Mouse (Mus musculus): ENCODE data around the gene Uap1l1. TPM values are rescaled to one million over a fixed set of nuclear protein-coding genes. Genes with fewer than 3 reads are reported as not detected.

Gene Uap1l1
- polyA plus RNA-seq, 1 experiment from 2014 or later: 2.2 TPM

DNA sequence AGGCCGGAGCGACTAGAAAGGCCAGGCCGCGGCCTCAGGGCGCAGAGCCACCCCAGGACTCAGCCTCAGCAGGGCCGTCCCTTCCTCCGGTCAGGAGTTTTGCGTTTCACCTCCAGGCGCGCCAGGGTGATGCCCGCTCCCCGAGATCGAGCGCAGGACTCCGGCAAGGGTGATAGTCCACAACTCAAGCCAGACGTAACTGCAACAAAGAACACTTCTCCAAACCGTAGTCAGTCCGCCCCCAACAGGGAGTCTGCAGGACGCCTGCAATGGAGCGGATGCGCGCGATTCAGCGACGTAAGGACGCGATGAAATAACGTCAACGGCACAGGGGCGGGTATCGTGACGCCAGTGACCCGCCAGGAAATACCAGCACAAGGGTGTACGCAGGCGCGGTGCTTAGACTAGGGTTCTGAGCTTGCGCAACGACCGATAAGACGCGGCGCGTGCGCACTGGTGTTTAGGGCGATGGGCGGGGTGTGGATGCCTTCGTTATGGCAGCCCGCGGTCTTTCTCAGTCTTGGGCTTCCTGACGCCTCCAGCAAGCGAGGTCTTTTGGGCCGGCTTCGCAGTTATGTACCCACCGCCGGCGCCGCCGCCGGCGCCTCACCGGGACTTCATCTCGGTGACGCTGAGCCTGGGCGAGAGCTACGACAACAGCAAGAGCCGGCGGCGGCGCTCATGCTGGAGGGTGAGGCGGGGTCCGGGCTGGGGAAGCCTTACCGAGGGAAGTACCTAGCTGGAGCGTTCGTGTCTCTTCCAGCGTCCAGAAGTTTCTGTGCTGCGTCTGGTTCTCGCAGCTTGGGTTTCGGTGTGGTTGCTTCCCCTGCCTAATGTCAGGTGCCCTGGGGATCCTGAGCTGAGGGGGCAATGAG lies 33.0 kb downstream of the Uap1l1 start, which contains the start of gene Man1b1:
Gene Man1b1, plus strand, starts transcription at position 53 of the 875 bp plus-strand sequence.
- H3K27ac ChIP-seq: peak within 1 kb of the TSS; percentile 83
- no peaks in the 10 kb centered on the region for H3K9me3 ChIP-seq (replicated peaks)
- H3K4me2 ChIP-seq: peak within 1 kb of the TSS; percentile 97
- WGBS: under 1% methylated on average over 78 of the region's 78 CpGs
- peak; percentile 98 for ATAC-seq
- peak within 1 kb of the TSS; percentile 90 for H3K4me3 ChIP-seq
- H3K9ac ChIP-seq: peak within 1 kb of the TSS; percentile 92
- peaks cover 21% of the 10 kb centered on the region for H3K4me1 ChIP-seq
- no peaks in the 10 kb centered on the region for H3K27me3 ChIP-seq
- peaks cover 37% of the 10 kb centered on the region for H3K36me3 ChIP-seq (ENCODE audit: poor library complexity, severe bottlenecking)

DNA sequence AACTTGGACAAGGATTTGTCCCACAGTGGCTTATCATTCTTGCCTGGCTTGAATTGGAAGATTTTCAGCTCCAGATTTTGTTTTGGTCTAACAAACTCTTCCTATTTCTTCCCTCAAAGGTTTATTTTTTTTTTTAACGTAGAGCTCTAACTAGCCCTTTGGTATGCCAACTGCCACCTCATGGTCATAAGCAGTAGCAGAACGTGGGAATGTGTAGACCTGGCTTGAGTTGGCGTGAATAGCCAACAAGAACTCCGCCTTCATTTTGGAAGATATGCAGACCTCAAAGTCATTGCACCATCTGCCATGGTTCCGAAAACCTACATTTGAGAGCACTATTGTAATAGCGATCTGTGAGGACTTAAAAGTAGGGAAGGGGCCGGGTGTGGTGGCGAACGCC lies 34.0 kb downstream of the Uap1l1 start:
- peaks cover 27% of the 10 kb centered on the region for H3K36me3 ChIP-seq (ENCODE audit: poor library complexity, severe bottlenecking)
- 63% methylated on average over 9 of the region's 9 CpGs for WGBS
- peak overlapping the region; percentile 90 for H3K4me3 ChIP-seq
- no peaks in the 10 kb centered on the region for H3K9me3 ChIP-seq (replicated peaks)
- peaks cover 21% of the 10 kb centered on the region for H3K4me1 ChIP-seq
- peak overlapping the region; percentile 92 for H3K9ac ChIP-seq
- no peak overlapping the region for H3K27ac ChIP-seq
- ATAC-seq: no peak
- peak overlapping the region; percentile 97 for H3K4me2 ChIP-seq
- H3K27me3 ChIP-seq: no peaks in the 10 kb centered on the region

DNA sequence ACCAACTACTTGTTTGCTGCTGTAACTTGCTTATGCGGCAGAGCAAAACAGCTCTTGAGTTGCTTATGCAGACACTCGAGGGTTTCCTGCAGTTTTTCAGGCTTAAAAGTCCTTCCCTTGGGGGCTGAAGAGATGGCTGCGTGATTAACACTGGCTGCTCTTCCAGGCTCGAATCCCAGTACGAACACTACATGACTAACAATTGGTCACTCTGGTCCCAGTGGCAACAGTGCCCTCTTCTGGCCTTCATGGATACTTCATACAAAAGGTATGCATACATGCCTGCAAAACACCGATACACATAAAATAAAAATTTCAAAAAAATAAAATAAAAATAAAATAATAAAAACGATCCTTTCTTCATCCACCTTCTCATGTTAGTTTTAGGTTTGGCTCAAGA lies 37.0 kb downstream of the Uap1l1 start:
- 33% methylated on average over 7 of the region's 7 CpGs for WGBS

DNA sequence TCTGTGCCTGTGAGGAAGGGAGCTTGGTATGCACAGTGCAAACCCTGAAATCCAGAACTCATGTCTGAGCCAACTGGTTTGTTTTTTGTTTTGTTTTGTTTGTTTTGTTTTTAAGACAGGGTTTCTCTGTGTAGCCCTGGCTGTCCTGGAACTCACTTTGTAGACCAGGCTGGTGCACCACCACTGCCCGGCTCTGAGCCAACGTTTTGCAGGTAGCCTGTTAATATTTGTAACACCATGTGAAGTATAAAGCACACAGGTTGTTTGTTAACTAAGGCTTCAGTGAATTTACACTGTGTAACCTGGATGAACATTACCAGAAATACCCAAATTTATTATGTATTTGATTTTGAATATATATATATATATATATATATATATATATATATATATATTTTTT lies 39.4 kb downstream of the Uap1l1 start:
- Histone ChIP-seq H3K27me3 (peaks cover 17% of the 10 kb centered on the region), H3K27ac (no peak overlapping the region), H3K9me3 (replicated peaks) (no peaks in the 10 kb centered on the region), H3K9ac (no peak overlapping the region), H3K4me1 (peaks cover under 1% of the 10 kb centered on the region; the same call in 1 of the 2 replicates), H3K4me2 (no peak overlapping the region), H3K36me3 (ENCODE audit: poor library complexity, severe bottlenecking) (no peaks in the 10 kb centered on the region), H3K4me3 (no peak overlapping the region)
- no peak for ATAC-seq
- 75% methylated on average over 2 of the region's 2 CpGs for WGBS

More for the DNA sequence above, 37.0 kb downstream of the Uap1l1 start:
- Histone ChIP-seq H3K9ac (no peak overlapping the region), H3K4me1 (peaks cover 15% of the 10 kb centered on the region), H3K4me2 (no peak overlapping the region), H3K36me3 (ENCODE audit: poor library complexity, severe bottlenecking) (no peaks in the 10 kb centered on the region), H3K27ac (no peak overlapping the region), H3K4me3 (no peak overlapping the region), H3K9me3 (replicated peaks) (no peaks in the 10 kb centered on the region), H3K27me3 (0 out of 2 replicates have a peak, but pooled peaks cover 3% of the 10 kb centered on the region)
- ATAC-seq: no peak

- no peak overlapping the region for H3K9ac ChIP-seq
- no peak for ATAC-seq
- peaks cover 75% of the 10 kb centered on the region for H3K27me3 ChIP-seq
- H3K4me1 ChIP-seq: peaks cover 3% of the 10 kb centered on the region; the same call in 1 of the 2 replicates
- no peaks in the 10 kb centered on the region for H3K36me3 ChIP-seq (ENCODE audit: poor library complexity, severe bottlenecking)
- no peak overlapping the region for H3K4me3 ChIP-seq
- WGBS: 44% methylated on average over 2 of the region's 2 CpGs
- H3K27ac ChIP-seq: no peak overlapping the region
- no peaks in the 10 kb centered on the region for H3K9me3 ChIP-seq (replicated peaks)
- H3K4me2 ChIP-seq: no peak overlapping the region
Observed at GRCm38 (mm10) chr2:25320084-25320483, 45.4 kb downstream of the Uap1l1 start.

- Histone ChIP-seq H3K4me1 (peaks cover 3% of the 10 kb centered on the region; the same call in 1 of the 2 replicates), H3K27me3 (peaks cover 81% of the 10 kb centered on the region), H3K4me3 (peak within 1 kb of the TSS; percentile 43), H3K4me2 (peak within 1 kb of the TSS; percentile 60), H3K9ac (peak within 1 kb of the TSS; percentile 58), H3K9me3 (replicated peaks) (no peaks in the 10 kb centered on the region), H3K27ac (no peak within 1 kb of the TSS), H3K36me3 (ENCODE audit: poor library complexity, severe bottlenecking) (no peaks in the 10 kb centered on the region)
- 10% methylated on average over 58 of the region's 58 CpGs for WGBS
- ATAC-seq: peak; percentile 86
Observed at GRCm38 (mm10) chr2:25318971-25319773, 46.3 kb downstream of the Uap1l1 start, which contains the start of gene Grin1. Grin1 (minus strand) TSS chr2:25319187.

GRCm38 (mm10) chr2:25318119-25318966 lies 47.1 kb downstream of the Uap1l1 start:
- Histone ChIP-seq H3K4me1 (peaks cover 3% of the 10 kb centered on the region; the same call in 1 of the 2 replicates), H3K9me3 (replicated peaks) (no peaks in the 10 kb centered on the region), H3K36me3 (ENCODE audit: poor library complexity, severe bottlenecking) (no peaks in the 10 kb centered on the region), H3K27me3 (peaks cover 89% of the 10 kb centered on the region), H3K4me3 (peak overlapping the region; percentile 43), H3K9ac (peak overlapping the region; percentile 58), H3K27ac (no peak overlapping the region), H3K4me2 (peak overlapping the region; percentile 60)
- WGBS: 7% methylated on average over 31 of the region's 31 CpGs
- peak; percentile 65 for ATAC-seq

GRCm38 (mm10) chr2:25311491-25311891 lies 54.0 kb downstream of the Uap1l1 start:
- H3K27me3 ChIP-seq: peaks cover 98% of the 10 kb centered on the region
- 6% methylated on average over 11 of the region's 11 CpGs for WGBS
- no peak overlapping the region for H3K27ac ChIP-seq
- no peaks in the 10 kb centered on the region for H3K36me3 ChIP-seq (ENCODE audit: poor library complexity, severe bottlenecking)
- no peaks in the 10 kb centered on the region for H3K4me1 ChIP-seq
- H3K9me3 ChIP-seq (replicated peaks): no peaks in the 10 kb centered on the region
- H3K4me2 ChIP-seq: no peak overlapping the region
- no peak for ATAC-seq
- no peak overlapping the region for H3K9ac ChIP-seq
- no peak overlapping the region for H3K4me3 ChIP-seq

DNA sequence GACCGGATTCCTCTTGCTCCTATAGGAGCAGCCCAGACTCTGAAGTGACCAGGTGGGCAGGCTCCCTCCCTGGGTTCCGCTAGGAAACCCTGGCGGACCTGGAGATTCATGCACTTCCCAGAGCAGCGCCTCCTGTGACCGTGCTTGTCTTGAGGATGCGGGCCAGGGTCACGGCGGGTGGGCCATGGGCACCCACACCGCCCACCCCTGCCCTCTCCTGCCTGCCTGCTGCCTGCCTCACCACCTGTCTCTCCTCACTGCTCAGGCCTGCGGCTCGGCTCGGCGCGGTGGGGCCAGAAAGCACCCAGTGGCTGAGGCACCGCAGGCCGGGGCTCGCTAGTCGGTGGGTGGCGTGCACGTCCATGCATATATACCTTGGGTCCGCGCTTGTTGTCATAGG lies 54.5 kb downstream of the Uap1l1 start:
- Histone ChIP-seq H3K4me2 (no peak overlapping the region), H3K4me3 (no peak overlapping the region), H3K27me3 (peaks cover 98% of the 10 kb centered on the region), H3K9ac (no peak overlapping the region), H3K36me3 (ENCODE audit: poor library complexity, severe bottlenecking) (no peaks in the 10 kb centered on the region), H3K9me3 (replicated peaks) (no peaks in the 10 kb centered on the region), H3K4me1 (no peaks in the 10 kb centered on the region), H3K27ac (no peak overlapping the region)
- 2% methylated on average over 22 of the region's 22 CpGs for WGBS
- no peak for ATAC-seq

GRCm38 (mm10) chr2:25310180-25310579 lies 55.3 kb downstream of the Uap1l1 start:
- no peaks in the 10 kb centered on the region for H3K36me3 ChIP-seq (ENCODE audit: poor library complexity, severe bottlenecking)
- WGBS: 54% methylated on average over 10 of the region's 10 CpGs

More at GRCm38 (mm10) chr2:25310180-25310579, 55.3 kb downstream of the Uap1l1 start:
- H3K4me3 ChIP-seq: no peak overlapping the region
- peaks cover 96% of the 10 kb centered on the region for H3K27me3 ChIP-seq
- no peak overlapping the region for H3K27ac ChIP-seq
- H3K4me1 ChIP-seq: no peaks in the 10 kb centered on the region
- H3K4me2 ChIP-seq: no peak overlapping the region
- ATAC-seq: no peak
- no peak overlapping the region for H3K9ac ChIP-seq
- H3K9me3 ChIP-seq (replicated peaks): no peaks in the 10 kb centered on the region
